Mouse (Mus musculus) adrenal gland, adult 8-10 months (tissue): Measurements from ENCODE around the gene Pgm2l1. TPM values are rescaled to one million over a fixed set of nuclear protein-coding genes. Genes with fewer than 3 reads are reported as not detected.

Experiments used
- DNase-seq: peaks from one replicate; pipeline ENCODE4 v3.0.0; 2022
- total RNA-seq, 4 experiments: library from RNA; stranded (reverse); gene quantifications; 2 replicates each; pipeline ENCODE4 v1.2.4; 2022

Pgm2l1 gene
- total RNA-seq, 4 experiments from 2014 or later = 5.5 to 6.8 (median 6.3) TPM

- no peak for DNase-seq
Observed at GRCm38 (mm10) chr7:100296699-100297098, 69.5 kb downstream of the Pgm2l1 start.

DNA sequence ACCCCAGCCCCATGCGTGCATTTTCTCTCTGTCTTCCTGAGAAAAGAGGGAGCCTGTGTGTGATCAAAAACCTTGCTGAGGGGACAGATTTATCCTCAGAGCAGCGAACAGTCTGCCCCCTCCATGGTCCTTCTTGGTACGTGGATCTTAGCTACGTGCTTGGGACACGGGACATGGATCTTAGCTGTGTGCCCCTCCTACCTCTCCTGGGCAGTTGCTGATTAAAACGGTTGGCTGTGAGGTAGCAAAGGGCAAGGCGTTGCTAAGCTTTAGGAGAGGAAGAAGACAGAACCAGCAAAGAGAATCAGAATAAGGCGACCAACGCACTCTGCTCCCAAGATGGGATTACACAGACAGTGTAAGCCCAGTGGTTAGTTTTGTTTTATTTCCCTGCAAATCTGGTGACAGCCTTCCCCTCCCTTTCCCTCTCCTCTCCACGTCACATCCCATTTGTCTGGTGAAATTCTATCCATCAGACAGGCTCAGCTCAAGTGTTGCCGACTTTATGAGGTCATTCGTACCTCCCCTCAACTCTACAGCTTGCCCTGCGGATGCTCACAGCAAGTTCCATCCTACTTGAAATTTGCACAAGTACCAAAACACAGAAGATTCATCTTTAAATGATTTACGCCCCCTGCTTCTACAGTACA lies 71.8 kb downstream of the Pgm2l1 start:
- DNase-seq = no peak

DNA sequence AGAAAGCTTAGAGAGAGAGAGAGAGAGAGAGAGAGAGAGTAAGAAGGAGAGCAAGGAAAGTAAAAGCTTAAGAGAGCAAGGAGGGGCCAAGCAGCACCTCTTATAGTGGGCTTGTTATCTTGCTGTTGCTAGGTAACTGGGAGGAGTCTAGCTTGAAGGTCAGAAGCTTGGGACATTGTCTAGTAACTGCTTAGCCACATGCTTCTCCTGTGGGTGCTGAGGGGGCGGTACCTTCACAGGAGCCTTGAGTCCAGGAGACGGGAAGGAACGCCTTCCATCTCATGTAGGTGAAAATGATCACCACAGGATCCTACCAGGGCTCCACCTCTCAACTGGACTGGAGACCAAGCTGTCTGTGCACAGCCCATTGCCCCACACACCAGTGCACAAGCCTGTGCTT lies 74.2 kb downstream of the Pgm2l1 start:
- DNase-seq = no peak

- peak; percentile 13 for DNase-seq
Observed at GRCm38 (mm10) chr7:100302316-100302715, 75.1 kb downstream of the Pgm2l1 start.

DNA sequence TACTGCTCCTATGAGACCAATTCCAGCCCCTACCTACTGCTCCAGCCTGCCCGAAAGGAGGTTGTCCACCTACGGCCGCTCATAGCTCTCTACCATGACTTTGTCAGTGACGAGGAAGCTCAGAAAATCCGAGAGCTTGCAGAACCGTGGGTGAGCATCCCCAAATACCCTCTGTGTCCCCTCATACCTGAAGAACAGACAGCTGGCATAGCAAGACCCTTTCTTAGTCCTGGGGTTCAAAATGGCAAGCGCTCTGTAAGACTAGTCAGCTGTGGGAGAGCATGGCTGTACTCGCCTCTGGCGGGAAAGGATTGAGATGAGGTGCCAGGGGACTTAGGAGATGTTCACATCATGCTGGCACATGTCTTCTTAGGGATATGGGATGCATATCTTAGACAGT lies 78.7 kb downstream of the Pgm2l1 start:
- no peak for DNase-seq

- no peak for DNase-seq
Observed at GRCm38 (mm10) chr7:100307872-100308653, 80.9 kb downstream of the Pgm2l1 start.

GRCm38 (mm10) chr7:100309216-100309615 lies 82.0 kb downstream of the Pgm2l1 start:
- no peak for DNase-seq

DNA sequence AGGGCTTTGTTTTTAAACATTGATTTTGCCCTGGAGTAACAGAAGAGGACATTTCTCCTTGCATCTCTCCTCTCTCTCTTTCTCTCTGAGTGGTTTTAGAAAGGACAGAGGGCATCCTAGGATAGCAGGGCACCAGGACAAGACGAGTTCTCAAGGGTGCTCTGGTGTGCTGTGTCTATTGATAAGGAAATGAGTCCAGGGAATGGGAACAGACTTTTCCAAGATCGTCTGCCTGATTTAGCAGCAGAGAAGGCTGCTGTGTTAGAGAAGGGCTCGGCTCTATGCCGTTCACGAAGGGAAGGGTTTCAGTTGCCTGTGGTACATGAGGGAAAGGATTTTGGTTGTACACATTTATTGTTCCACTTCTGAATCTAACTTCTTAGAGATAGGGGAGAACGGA lies 82.5 kb downstream of the Pgm2l1 start:
- no peak for DNase-seq

- no peak for DNase-seq
Observed at GRCm38 (mm10) chr7:100310290-100310689, 83.1 kb downstream of the Pgm2l1 start.

GRCm38 (mm10) chr7:100312716-100313115 lies 85.5 kb downstream of the Pgm2l1 start:
- no peak for DNase-seq

DNA sequence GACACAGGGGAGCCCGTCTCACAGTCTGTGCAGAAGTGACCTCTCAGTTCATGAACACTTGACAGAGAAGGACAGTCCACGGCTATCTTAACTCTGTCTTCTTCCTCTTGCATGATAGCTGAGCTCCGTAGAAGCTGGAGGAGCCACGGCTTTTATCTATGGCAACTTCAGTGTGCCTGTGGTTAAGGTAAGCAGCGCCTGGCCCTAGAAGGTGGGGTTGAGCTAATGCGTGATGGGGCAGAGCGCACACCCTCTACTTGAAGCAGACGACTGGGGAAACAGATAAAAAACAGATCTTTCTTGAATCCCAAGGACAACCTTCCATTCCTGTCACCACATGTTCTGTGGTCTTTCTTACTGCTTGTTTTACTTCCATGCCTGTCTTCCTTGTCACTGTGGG lies 89.7 kb downstream of the Pgm2l1 start:
- DNase-seq = no peak

DNA sequence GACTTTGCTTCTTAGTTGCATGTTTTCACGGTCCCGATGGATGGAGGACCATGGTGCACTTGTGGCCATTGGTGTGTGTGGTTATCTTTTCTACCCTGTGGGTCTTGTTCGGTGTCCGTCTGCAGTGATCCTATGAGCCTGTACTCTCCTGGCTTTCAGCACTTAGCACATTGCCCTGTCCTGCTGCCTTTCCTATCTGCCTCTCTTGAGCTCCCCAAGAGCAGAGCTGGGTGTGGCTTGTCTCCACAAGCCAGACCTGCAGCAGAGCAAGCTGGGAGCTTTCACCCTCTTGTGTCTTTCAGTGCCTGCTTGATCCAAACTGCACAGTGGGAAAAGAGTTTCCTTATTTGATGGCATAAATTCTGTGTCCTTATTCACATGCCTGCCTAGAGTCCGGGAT lies 90.3 kb downstream of the Pgm2l1 start:
- DNase-seq = no peak

DNA sequence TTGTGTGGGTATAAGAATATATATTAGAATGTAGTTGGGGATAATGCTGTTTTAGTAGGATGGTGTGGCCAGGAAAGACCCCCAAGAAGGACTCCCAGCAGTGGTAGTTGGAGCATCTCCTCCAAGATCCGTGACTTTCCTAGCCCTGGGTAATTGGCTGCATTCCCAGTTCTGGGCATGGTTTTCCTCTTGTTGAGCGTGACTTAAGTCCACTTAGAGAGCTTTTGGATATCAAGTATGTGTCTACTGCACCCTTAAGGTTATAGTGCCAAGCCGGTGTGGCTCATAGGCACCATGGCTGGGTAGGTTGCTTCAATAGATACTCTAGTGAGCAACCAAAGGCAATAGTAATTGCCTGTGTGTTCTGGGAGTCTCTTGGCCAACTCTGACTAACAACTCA lies 96.5 kb downstream of the Pgm2l1 start:
- DNase-seq = no peak

GRCm38 (mm10) chr7:100325482-100325881 lies 98.3 kb downstream of the Pgm2l1 start:
- DNase-seq = no peak

DNA sequence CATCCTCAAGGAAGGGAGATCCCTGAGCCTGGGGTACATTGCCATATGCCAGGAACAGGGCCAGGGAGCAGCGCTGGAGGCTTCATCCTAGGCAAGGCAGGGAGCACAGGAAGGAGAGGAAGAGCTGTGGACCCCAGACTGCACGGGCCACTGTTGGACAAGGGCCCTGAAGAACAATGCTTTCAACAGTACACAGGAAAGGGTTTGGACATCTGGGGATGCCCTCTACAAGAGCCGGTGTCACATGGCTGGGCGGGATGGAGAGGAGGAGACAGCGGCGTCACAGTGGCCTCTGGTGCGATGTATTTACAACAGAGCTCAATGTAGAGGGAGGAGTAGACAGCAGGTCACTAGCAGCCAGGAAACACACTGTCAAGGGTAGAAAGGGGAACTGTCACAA lies 100.3 kb downstream of the Pgm2l1 start:
- DNase-seq = no peak

Other genes starting within 250 kb of the Pgm2l1 start
- 10 to 100 TPM; 17.0 to 25.7 (median 19.9) TPM for gene Rnf169, start 246.9 kb upstream of the Pgm2l1 start, total RNA-seq
- gene Chrdl2, start 221.2 kb upstream of the Pgm2l1 start, total RNA-seq = not detected
- 10 to 100 TPM; 21.5 to 31.9 (median 26.0) TPM for gene Pold3, start 105.8 kb upstream of the Pgm2l1 start, total RNA-seq
- gene Lipt2, start 68.1 kb upstream of the Pgm2l1 start, total RNA-seq = 1 to 10 TPM; 5.2 to 7.5 (median 6.4) TPM
- gene Kcne3, start 50.9 kb upstream of the Pgm2l1 start, total RNA-seq = 1 to 10 TPM in 3 of 4 experiments, under 1 TPM in 1; 0.55 to 1.9 (median 1.4) TPM
- gene P4ha3, start 58.1 kb downstream of the Pgm2l1 start, total RNA-seq = 1 to 10 TPM in 1 of 4 experiments, under 1 TPM in 3; 0.49 to 1.1 (median 0.81) TPM
- 10 to 100 TPM; 19.7 to 29.1 (median 26.8) TPM for gene C2cd3, start 144.8 kb downstream of the Pgm2l1 start, total RNA-seq
- 10 to 100 TPM; 55.4 to 65.8 (median 61.8) TPM for gene Ppme1, start 144.9 kb downstream of the Pgm2l1 start, total RNA-seq
- gene Ucp3, start 245.6 kb downstream of the Pgm2l1 start, total RNA-seq = 10 to 100 TPM in 3 of 4 experiments, 1 to 10 TPM in 1; 6.3 to 17.8 (median 14.7) TPM